Mouse (Mus musculus) embryonic fibroblast, embryonic 13.5 days (primary cell): ENCODE measurements around the gene Pex12. TPM values are rescaled to one million over a fixed set of nuclear protein-coding genes. Genes with fewer than 3 reads are reported as not detected.
"Not testable (repeated sequence)": the region's sequence is repeated elsewhere in the genome, so short reads cannot be mapped to it uniquely, and the experiment has no call there.

ENCODE experiments used
- H3K27ac ChIP-seq: 2 replicates; pipeline ENCODE4 v1.5.1; 2012; ENCODE audit warnings: low read length, control low read depth, inconsistent platforms; ENCODE audit not compliant: insufficient read depth
- H3K4me1 ChIP-seq: 2 replicates; pipeline ENCODE4 v1.6.1; 2011; ENCODE audit warnings: low read length; ENCODE audit not compliant: control insufficient read depth, insufficient read depth
- H3K4me3 ChIP-seq: 2 replicates; pipeline ENCODE4 v1.5.1; 2011; ENCODE audit warnings: mild to moderate bottlenecking, control low read depth, low read length; ENCODE audit not compliant: insufficient read depth
- CTCF ChIP-seq: IDR thresholded peaks from 2 replicates; pipeline ENCODE4 v1.5.1; 2011; ENCODE audit warnings: mild to moderate bottlenecking, control low read depth, low read length, moderate library complexity, borderline replicate concordance; ENCODE audit not compliant: insufficient read depth
- POLR2A ChIP-seq: IDR thresholded peaks from 2 replicates; pipeline ENCODE4 v1.6.1; 2011; ENCODE audit warnings: low read depth, mild to moderate bottlenecking, control low read depth, low read length, moderate library complexity
- polyA plus RNA-seq: library from polyadenylated mRNA; stranded (reverse); fragments of >200 nt; gene quantifications from 2 replicates; pipeline ENCODE4 v1.2.4, GENCODE M21; 2011; ENCODE audit warnings: low read depth; ENCODE audit not compliant: missing spikeins, insufficient read length

The Pex12 gene
- polyA plus RNA-seq, 1 experiment: 9.0 TPM

- no peaks in the 10 kb centered on the region for H3K4me1 ChIP-seq
- H3K27ac ChIP-seq: peak overlapping the region; percentile 95
- H3K4me3 ChIP-seq: peak overlapping the region; percentile 75
- TF ChIP-seq POLR2A (peak; percentile 98), CTCF (no peak)
Measured at GRCm38 (mm10) chr11:83271151-83271950, 31.0 kb downstream of the Pex12 start.

GRCm38 (mm10) chr11:83270842-83271150 lies 31.6 kb downstream of the Pex12 start:
- Histone ChIP-seq H3K27ac (no peak overlapping the region), H3K4me1 (no peaks in the 10 kb centered on the region), H3K4me3 (peak overlapping the region; percentile 75)
- TF ChIP-seq POLR2A: no peak
- TF ChIP-seq CTCF: no peak

DNA sequence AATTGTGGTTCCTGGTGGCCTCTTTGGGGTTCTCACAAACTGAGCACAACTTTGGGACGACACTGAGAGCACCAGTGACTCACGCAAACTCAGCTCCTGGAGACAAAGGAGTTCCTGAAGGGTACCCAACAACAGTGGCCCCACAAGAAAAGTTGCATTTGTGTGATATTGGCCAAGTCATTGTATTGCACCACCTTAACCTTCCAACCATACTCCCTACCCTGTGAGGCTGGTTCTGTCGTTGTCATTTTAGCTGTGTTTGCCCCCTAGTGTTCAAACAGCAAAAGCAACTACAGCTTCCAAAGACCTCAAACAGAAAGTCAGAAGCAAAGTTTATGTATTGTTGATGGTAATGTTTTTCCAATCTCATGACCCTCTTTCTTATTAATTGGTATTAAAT lies 39.2 kb downstream of the Pex12 start:
- no peak overlapping the region for H3K27ac ChIP-seq
- TF ChIP-seq POLR2A: no peak
- TF ChIP-seq CTCF: no peak
- no peaks in the 10 kb centered on the region for H3K4me1 ChIP-seq
- H3K4me3 ChIP-seq: no peak overlapping the region

DNA sequence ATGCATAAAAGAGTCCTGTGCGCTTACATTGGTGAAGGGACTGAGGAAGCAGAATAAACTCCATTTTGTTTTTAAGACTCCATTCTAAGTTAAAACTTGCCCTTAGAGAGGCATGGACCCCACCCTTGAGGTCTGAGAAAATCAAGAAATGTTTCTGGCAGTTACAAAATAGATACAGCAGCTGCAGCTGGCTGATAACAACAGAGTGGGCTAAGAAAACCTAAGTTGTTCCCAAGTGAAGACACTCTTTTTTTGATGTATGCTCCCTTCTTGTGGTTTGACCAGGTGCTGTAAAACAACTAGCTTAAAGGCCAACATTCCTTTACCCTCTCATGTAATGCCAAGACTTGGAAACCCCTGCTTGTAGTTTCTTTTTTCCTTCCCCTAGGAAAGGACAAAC lies 39.7 kb downstream of the Pex12 start:
- no peaks in the 10 kb centered on the region for H3K4me1 ChIP-seq
- TF ChIP-seq CTCF: no peak
- no peak for TF ChIP-seq POLR2A
- no peak overlapping the region for H3K27ac ChIP-seq
- no peak overlapping the region for H3K4me3 ChIP-seq

GRCm38 (mm10) chr11:83257211-83257610 lies 45.2 kb downstream of the Pex12 start:
- not testable (repeated sequence) for H3K4me1 ChIP-seq, H3K4me3 ChIP-seq, H3K27ac ChIP-seq

Other genes with a start within 250 kb of the Pex12 start
- 7.4 and 7.7 TPM in 2 replicates for gene Slfn2, start 237.5 kb downstream of the Pex12 start, polyA plus RNA-seq
- gene Slfn1, start 185.7 kb downstream of the Pex12 start, polyA plus RNA-seq: not detected in 2 replicates
- not detected in 2 replicates for gene Slfn4, start 127.4 kb downstream of the Pex12 start, polyA plus RNA-seq
- 0.46 and 0.83 TPM in 2 replicates for gene Slfn3, start 111.3 kb downstream of the Pex12 start, polyA plus RNA-seq
- gene Slfn14, start 15.9 kb downstream of the Pex12 start, polyA plus RNA-seq: not detected in 2 replicates
- 115 and 122 TPM in 2 replicates for gene Ap2b1, start 3.6 kb downstream of the Pex12 start, polyA plus RNA-seq
- gene Rasl10b, start 106.6 kb upstream of the Pex12 start, polyA plus RNA-seq: 2.1 and 2.7 TPM in 2 replicates
- not detected in 2 replicates for gene Gas2l2, start 126.9 kb upstream of the Pex12 start, polyA plus RNA-seq
- not detected in 2 replicates for gene 1700020L24Rik, start 135.1 kb upstream of the Pex12 start, polyA plus RNA-seq
- 3.1 and 4.7 TPM in 2 replicates for gene Mmp28, start 160.5 kb upstream of the Pex12 start, polyA plus RNA-seq
- gene Taf15, start 170.5 kb upstream of the Pex12 start, polyA plus RNA-seq: 191 and 263 TPM in 2 replicates
- gene Heatr9, start 219.6 kb upstream of the Pex12 start, polyA plus RNA-seq: not detected in 2 replicates
- gene Ccl5, start 227.9 kb upstream of the Pex12 start, polyA plus RNA-seq: 2.8 and 4.1 TPM in 2 replicates